Mouse (Mus musculus) right cerebral cortex, postnatal 4 days (tissue): ENCODE results near the gene Lpcat1.

Experiments
- DNase-seq: peaks from one replicate; pipeline ENCODE4 v3.0.0-alpha.2; 2022

The Lpcat1 gene

GRCm38 (mm10) chr13:73447478-73447877, 19.5 kb upstream of the Lpcat1 start:
- DNase-seq: no peak

GRCm38 (mm10) chr13:73448201-73448600, 18.8 kb upstream of the Lpcat1 start:
- DNase-seq: no peak

DNA sequence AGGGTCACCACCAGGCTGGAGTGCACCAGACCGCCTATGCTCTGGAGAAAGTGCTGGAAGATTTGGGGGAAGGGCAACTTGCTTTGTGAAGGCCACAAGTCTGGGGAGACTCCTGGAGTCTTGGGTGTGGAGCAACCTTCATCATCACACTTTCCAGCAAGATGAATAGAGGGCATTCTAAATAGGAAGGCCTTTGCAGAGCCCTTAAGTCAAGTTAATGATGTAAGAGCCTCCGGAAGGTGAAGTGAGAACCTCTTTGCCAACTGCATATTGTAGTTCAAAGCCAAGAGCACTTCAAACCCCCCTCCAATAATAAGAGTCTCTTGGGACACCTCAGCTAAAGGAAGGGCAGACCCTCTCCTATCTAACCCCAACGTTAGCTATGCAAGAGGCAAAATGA, 18.3 kb upstream of the Lpcat1 start:
- no peak for DNase-seq

DNA sequence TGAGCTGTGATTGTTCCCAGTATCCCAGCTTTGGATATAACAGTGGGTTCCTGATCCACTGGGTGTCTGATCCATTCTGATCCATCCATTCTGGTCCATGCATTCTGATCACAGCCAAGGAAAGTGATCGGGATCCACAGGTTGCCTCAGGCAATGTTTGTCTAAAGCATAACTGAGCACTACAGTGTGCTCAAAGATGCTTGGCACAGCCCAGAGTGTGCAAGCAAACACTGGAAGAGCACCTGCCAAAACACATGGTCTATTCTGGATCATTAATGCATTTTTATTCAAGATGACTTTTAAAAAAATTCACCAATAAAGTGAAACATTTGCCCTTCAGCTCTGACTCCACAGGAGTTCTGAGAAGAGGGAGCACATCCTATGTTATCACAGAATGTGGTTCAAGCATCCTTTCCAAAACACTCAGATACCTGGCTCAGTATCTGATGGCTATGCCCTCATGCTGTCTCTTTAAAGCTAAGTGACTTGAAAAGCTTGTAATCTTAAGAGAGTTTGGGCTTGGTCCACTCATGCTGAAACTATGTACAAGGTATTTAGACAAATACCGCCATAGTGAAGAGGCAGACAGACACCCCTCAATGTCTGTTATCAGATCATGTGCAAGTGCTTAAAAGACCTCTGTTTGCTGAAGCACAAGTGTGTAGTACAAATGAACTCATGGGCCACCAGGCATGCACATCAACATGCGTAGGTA, 13.3 kb upstream of the Lpcat1 start:
- no peak for DNase-seq

DNA sequence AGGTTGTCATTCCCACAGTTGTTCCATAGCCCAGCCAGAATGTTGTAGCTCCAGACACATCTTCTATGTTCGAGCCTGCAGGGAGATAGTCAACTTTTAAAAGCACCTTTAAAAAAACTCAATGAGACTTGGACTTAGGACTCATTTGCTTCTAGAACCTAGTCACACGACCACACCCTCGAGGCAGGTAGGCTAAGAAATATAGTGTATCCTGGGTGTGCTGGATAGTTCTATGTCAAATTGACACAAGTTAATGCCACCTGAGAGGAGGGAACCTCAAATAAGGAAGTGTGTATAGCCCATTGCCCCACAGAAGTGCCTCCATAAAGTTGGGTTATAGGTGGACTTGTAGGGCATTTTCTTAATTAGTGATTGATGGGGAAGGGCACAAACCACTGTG, 11.7 kb upstream of the Lpcat1 start:
- DNase-seq: no peak

DNA sequence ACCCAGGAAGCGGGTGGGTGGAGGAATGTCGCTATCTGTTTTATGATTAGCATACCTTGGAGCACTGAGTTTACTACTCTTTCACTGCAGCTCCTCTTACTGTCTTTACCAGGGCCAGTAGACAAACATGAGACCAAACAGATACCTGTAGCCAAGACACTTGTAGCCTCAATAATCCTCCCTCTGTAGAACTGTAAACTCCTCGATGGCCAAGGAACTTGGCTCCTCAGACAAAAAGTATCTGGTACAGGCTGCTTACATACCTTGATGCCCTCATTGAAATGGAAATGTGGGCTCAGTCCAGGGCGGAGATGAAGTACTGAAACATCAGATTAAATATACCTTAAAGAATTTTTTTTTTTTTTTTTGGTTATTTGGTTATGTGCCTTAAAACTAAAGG, 9.7 kb upstream of the Lpcat1 start:
- DNase-seq: no peak

DNA sequence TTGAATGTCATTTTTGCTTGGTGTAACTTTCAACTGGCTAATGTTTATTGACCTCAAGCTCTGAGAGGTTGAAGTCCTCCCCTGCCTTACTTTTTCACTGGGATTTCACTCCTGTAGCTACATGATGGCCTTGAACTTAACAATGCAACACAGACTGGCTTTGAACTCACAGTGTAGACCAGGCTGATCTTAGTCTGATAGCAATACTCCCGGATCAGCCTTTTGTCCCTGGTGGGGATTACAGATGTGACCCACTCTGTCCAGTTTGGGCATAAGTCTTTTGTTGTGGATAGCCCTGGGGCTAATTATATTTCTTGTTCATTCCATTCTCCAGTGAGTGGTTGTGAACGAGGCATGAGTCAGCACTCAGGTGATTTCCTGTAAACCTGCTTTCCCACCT, 9.3 kb upstream of the Lpcat1 start:
- no peak for DNase-seq

DNA sequence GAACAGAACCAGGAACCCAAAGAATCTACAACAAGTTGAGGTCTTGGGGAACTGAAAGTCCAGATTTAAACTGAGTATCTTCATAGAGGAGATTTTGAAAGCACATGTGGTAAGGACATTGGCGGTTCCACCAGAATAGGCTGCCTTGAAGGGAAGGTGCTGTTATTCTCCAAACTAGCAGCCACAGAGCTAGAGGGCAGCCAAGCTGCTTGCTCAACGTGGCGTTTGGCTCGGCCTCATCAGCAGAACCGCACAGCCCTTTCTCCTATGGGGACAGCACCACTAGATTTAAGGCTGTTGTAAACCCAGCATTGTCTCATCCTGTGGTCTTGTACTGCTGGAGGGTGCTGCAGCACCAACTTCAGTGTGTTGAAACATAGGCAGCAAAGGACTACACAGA, 8.3 kb upstream of the Lpcat1 start:
- no peak for DNase-seq

DNA sequence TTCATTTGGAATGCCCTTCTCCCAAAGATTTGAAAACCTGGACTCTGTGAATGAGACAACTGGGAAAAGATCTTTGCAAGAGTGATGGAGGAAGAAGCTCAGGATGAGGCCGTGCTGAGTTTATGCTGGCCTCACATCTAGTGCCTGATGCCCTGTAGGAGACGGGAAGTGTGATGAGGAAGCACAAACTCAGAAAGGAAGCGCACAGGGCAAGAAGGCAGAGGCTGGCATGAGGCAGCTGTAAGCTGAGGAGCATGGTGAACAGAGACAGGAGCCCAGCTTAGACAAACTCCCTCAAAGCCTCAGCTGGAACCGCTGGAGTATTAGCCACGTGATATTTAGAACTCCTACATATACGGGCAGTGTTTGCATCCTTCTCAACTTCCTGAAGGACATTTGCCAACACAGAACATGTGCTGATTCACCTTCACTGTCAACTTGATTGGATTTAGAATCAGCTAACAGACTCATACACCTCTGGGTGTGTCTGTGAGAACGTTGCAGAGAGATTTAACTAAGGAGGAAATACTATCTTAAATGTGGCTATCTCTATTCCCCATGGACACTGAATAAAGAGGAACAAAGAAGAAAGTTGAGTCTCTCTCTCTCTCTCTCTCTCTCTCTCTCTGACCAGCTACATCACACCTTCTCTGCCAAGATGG, 7.7 kb upstream of the Lpcat1 start:
- no peak for DNase-seq

- DNase-seq: no peak
These were observed 5.4 kb upstream of the Lpcat1 start for GRCm38 (mm10) chr13:73461551-73461950.

DNA sequence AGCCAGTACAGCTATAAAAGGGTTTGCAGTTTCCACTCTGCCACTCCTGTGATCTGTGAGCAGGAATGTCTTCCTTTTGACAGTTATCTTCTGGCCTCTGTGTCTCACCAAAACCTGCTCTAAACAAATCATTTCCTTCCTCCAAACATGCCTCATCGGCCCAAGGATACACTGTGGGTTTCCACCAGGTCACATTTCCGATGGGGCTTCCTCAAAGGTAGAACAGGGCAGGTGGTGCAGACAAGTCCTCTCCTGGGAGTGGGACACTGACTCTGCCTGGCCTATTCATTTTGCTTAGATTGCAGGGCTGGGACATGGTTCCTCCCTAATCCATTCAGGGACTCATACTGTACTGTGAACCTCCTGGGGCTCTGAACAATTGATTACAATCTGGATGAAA, 1.8 kb upstream of the Lpcat1 start:
- no peak for DNase-seq

DNA sequence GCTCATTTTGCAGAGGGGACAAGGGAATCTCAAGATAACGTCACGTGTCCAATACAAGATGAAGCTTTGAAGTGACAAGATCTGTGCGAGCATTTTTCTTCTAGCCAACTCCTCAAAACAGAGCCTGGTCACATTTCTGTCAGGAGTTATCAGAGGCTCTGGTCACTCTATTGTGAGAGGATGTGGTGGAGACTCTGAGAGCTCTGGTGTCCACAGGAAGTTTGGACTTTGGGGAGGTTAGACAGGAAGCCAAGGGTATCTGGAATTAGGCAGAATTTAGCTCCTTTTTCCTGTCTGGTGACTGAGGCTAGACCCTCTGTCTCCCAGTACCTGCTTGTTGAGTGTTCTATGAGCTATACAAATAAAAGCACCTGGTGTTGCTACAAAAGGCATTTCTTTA, 586 bp upstream of the Lpcat1 start:
- DNase-seq: no peak

GRCm38 (mm10) chr13:73467421-73468237, 632 bp downstream of the Lpcat1 start:
- DNase-seq: peak; percentile 58

- no peak for DNase-seq
These were observed 1.8 kb downstream of the Lpcat1 start for GRCm38 (mm10) chr13:73468834-73469233.

DNA sequence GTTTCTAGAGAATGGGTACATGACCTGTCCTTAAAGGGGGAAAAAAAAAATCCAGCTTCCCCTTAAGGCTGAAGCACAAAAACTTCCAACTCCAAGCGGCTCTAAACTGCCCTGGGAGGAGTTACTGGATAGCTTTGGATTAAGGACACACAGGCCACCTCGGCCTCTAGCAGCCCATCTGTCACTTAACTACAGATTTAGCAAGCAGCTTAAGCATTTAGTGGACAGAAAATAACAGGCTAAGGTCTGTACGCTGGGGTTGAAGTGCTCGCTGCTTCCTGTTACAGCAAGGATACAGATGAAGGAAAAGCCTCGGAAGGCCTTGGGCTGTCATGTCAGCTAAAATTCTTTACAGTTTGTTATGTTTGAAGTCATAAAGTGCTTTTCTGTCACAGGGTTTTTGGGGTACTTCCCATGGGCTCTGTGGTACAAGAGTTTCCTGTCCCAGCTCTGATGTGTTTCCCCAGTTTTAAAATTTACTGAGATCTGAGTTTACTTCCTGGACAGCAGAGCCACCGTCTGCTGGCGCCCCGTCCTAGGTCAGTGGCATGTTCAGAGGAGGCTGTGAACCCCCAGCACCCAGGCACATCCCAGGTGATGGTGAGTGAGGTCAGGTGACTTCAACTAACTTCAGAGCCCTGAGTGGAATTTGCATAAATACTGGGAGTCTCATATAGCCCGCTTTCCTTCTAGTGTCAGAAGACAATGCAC, 2.4 kb downstream of the Lpcat1 start:
- no peak for DNase-seq

DNA sequence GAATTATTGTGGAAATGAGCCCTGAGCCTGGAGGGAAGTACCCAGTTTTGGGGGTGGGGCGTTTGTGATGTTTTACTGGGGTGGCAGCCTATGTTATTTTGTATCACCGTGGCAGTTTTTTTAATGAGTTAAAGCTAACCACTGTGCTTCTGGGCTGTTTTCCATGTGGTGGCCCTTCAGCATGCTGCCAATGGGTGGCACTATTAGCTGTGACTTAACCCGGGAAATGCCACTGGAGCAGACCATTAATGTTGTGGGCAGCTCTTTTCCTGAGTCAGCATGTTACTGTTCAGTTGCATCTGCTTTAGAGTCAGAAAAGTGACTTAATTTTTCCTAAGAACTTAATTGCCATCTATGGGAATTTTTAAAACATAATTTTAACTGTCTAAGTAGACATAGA, 5.5 kb downstream of the Lpcat1 start:
- DNase-seq: no peak

DNA sequence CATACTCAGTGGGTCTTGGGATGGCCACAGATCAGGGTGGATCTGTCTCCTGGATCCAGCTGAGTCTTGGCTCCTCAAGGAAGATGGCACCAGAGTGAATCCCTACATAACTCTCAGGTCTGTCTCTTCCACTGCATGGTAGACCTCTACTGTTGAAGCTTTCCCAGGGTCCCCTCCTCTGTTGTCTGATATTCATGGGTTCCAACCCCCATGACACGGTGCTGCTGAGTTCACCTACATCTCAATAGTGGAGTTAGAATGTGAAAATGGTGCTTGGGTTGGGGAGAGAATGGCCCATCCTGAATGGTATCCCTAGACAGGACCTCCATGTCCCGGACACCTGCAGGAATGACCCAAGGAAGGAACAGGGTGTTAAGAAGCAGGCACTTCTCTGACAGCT, 6.7 kb downstream of the Lpcat1 start:
- no peak for DNase-seq

DNA sequence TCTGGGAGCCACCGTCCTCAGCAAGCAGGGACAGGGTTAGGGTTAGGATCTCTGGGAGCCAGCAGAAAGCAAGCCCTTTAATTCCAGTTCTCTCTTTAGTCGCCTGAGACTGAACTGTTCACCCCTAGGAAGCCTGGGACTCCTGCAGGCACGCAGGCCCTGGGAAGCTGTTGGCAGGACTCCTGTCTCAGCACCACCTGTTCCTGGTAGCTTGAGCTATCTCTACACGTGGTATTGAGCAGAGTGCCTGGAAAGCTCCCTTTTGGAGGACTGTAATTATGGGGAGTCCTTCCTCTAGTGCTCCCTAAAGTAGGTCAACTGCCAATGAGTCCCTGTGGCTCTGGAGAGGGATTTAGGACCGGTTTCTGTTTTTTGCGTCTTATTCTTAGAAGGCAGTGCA, 7.2 kb downstream of the Lpcat1 start:
- no peak for DNase-seq

DNA sequence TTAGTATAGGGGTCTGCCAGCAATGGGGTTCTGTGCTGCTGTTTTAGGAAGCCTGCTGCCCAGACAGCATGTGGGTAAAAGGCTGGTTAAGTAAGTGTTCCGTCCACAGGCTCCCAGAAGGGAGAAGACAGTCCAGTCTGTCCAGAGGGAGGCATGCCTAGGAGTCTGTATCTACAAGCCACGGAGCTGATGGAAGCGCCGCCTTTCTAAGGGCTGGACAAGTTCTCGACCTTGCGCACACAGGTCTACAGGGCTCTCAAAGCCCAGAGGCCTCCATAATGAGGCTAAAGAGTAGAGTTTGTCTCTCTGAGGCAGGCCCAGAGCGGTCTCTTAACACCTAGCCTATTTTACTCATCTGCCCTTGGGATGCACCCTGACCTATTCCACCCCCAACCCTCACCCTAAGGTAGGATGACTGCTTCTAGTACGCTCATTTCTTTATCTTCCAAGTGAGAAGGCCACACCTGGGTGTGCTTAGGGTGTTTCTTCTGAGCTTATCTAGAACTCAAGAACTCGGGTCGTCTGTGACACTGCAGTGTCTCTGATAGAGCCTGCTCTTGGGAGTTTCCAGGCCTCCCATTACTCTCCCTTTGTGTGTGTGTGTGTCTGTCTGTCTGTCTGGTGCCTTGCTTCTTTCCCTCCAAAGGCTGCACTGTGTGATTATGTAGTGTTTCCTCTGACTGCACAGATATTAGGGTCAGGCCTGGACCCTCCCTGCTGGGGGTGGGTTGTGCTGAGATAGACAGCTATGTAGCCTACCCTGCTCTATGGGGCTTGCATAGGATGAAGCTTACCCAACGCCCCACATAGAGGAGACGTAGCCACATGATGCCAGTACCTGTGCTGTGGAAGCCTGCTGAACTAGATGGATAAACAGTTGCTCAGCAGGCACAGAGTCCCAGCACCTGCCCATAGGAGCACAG, 8.3 kb downstream of the Lpcat1 start:
- no peak for DNase-seq

- no peak for DNase-seq
These were observed 9.3 kb downstream of the Lpcat1 start for GRCm38 (mm10) chr13:73476259-73476658.

- DNase-seq: no peak
These were observed 9.8 kb downstream of the Lpcat1 start for GRCm38 (mm10) chr13:73476796-73477195.

DNA sequence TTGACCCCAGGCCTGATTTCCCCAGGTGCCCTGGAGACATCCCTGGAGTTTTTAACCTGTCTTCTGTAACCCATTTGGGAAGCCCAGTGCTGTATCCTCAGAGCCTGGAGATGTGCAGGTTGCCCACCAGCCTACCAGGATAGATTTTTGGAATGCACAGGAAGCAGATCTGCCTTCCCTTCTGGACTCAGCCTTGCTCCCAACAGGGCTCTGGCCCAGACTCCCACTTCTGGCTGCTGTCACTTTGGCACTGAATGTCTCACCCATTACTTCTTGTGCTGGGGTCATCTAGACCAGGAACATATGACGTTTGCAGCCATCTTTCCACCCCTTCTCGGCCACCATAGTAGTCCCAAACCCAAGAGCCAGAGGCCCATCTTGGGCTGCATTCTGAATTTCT, 10.8 kb downstream of the Lpcat1 start:
- DNase-seq: no peak
